Mouse (Mus musculus) subcutaneous adipose tissue, adult 2 months (tissue): ENCODE measurements around the gene Zfp105. TPM values are rescaled to one million over a fixed set of nuclear protein-coding genes. Genes with fewer than 3 reads are reported as not detected.

ENCODE experiments used
- polyA plus RNA-seq: library from polyadenylated mRNA; depleted of rRNA; stranded (reverse); fragments of >200 nt; gene quantifications from 2 replicates; pipeline ENCODE4 v1.2.3, GENCODE M21; 2012; ENCODE audit warnings: low replicate concordance; rRNA removed

Gene Zfp105
- 0.67 and 2.4 TPM in 2 replicates for polyA plus RNA-seq

DNA sequence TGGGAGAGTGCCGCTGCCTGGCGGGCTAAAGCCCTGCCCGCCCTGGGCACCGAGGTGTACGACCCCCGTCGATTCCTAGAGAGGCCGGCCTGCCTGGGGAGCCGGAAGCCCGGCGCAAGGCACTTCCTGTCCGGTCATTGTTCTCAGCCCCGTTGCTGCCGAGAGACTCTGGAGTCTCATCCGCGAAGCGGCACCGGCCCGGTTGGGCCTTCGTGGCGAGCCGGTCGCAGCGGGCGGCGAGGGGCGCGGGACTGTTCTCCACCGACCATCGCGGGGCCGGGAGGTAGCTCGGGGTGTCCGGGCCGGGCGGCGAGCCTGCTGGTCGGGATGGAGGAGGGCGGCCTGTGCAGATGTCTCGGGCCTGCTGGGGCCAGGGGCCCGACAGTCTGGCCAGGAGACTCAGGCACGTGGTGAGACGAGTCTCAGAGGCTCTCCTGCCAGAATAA, at the start of gene Zfp105:
Zfp105 (plus strand) TSS at position 137 of the 446 bp plus-strand sequence.

GRCm38 (mm10) chr9:122885385-122885784, 37.5 kb upstream of the Zfp105 start, which contains the start of gene Zkscan7:
Gene Zkscan7 (plus strand): TSS chr9:122885685.

GRCm38 (mm10) chr9:122950643-122951475, 28.0 kb downstream of the Zfp105 start, which contains the start of the genes 1110059G10Rik and Kif15:
Gene 1110059G10Rik (minus strand): TSS chr9:122951000.
Gene Kif15 (plus strand): TSS chr9:122951046.

Other genes with a start within 250 kb of the Zfp105 start
- 0.05 and 0.27 TPM in 2 replicates for gene Topaz1, start 175.7 kb upstream of the Zfp105 start, polyA plus RNA-seq
- gene Tcaim, start 117.5 kb upstream of the Zfp105 start, polyA plus RNA-seq = 6.0 and 6.1 TPM in 2 replicates
- not detected in 2 replicates for gene Gm35549, start 79.0 kb upstream of the Zfp105 start, polyA plus RNA-seq
- gene Zfp445, start 57.1 kb upstream of the Zfp105 start, polyA plus RNA-seq = 33.8 and 62.7 TPM in 2 replicates
- gene Zkscan7, start 37.4 kb upstream of the Zfp105 start, polyA plus RNA-seq = 2.6 and 6.5 TPM in 2 replicates
- gene 1110059G10Rik, start 27.9 kb downstream of the Zfp105 start, polyA plus RNA-seq = 2.9 and 3.2 TPM in 2 replicates
- gene Kif15, start 28.0 kb downstream of the Zfp105 start, polyA plus RNA-seq = 0.69 and 9.7 TPM in 2 replicates
- 15.7 and 18.2 TPM in 2 replicates for gene Tmem42, start 98.3 kb downstream of the Zfp105 start, polyA plus RNA-seq
- 0.20 and 0.31 TPM in 2 replicates for gene Tgm4, start 111.7 kb downstream of the Zfp105 start, polyA plus RNA-seq
- gene Zdhhc3, start 190.1 kb downstream of the Zfp105 start, polyA plus RNA-seq = 94.7 and 175 TPM in 2 replicates
- 25.1 and 33.1 TPM in 2 replicates for gene Exosc7, start 190.1 kb downstream of the Zfp105 start, polyA plus RNA-seq
- gene Clec3b, start 227.9 kb downstream of the Zfp105 start, polyA plus RNA-seq = 228 and 407 TPM in 2 replicates